Mouse (Mus musculus): ENCODE measurements around the gene Rxfp1. TPM values are rescaled to one million over a fixed set of nuclear protein-coding genes. Genes with fewer than 3 reads are reported as not detected.
"Not testable (repeated sequence)": the region's sequence is repeated elsewhere in the genome, so short reads cannot be mapped to it uniquely, and the experiment has no call there.

The Rxfp1 gene
- not detected for total RNA-seq (2021)
- long read RNA-seq, experiment 1 = 0 reads
- long read RNA-seq, experiment 2 = 0 reads

DNA sequence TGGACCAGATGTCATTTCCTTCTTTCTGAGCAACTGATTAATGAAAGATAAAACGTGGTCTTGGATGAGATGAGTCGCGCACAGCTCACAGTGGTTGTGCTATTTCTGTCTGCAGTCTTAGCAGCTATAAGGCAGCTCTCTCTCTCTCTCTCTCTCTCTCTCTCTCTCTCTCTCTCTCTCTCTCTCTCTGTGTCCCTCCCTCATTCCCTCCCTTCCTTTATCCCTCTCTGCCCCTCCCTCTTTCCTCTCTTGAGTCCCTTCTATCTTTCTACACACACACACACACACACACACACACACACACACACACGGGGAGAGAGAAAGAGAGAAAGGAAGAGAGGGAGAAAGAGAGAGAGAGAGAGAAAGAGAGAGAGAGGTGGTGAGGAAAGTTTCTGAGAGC, at the start of gene Rxfp1:
Gene Rxfp1 (minus strand): TSS at position 101 of the 400 bp plus-strand sequence.
- intact Hi-C loops (cut with DNase I; ENCODE audit: low total_unique reads) = no loop called here
- DNase-seq = no peak

- no peak for DNase-seq
- intact Hi-C loops (cut with DNase I; ENCODE audit: low total_unique reads) = no loop called here
These were observed 46.7 kb upstream of the Rxfp1 start for GRCm38 (mm10) chr3:79784362-79784736.

GRCm38 (mm10) chr3:79783630-79784361, 46.1 kb upstream of the Rxfp1 start:
- no peak for DNase-seq

DNA sequence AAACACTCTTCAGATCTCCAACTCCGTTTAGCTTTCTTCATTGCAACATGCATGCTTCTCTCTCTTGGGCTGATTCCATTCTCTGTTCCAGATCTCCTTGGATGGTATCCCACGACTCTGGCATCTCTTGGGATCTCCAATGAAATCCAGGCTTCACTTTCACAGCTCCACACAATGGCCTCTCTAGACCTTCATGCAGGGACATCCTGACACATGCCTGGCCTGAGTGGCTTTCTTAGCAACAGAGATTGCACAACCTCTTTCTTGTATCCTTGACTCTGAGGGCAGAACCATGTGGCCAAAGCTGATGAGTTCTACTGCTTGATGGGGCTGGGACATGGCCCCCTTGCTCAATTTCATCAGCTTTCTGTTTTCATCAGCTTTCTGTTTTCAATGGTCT, 35.0 kb upstream of the Rxfp1 start:
- no peak for DNase-seq
- intact Hi-C loops (cut with DNase I; ENCODE audit: low total_unique reads) = no loop called here

More at GRCm38 (mm10) chr3:79783630-79784361, 46.1 kb upstream of the Rxfp1 start:
- intact Hi-C loops (cut with DNase I; ENCODE audit: low total_unique reads) = no loop called here

GRCm38 (mm10) chr3:79753736-79754135, 16.1 kb upstream of the Rxfp1 start:
- intact Hi-C loops (cut with DNase I; ENCODE audit: low total_unique reads) = no loop called here
- DNase-seq = no peak

DNA sequence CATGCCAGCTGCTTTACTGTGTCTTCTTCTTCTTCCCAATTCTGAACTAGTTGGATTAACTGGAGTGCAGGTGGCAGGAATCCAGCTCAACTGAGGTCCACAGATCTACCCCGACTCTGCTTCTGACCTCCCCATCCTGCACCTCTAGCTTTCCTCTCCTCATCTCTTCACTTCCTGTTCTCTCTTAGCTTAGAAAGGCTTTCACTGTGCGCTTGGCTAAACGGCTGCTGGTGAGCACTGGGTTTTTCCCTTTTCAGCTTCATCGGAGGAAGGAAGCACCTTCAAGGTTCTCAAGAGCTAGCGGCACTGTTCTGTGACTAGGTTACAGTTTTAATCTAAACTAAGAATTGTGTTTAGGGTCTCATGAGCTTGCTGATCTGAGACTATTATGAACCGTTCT, 8.9 kb upstream of the Rxfp1 start:
- intact Hi-C loops (cut with DNase I; ENCODE audit: low total_unique reads) = loop anchor here (10.0 kb wide), 1 partner anchor 72 kb away; no protein-coding TSS in a partner anchor
- no peak for DNase-seq

- intact Hi-C loops (cut with DNase I; ENCODE audit: low total_unique reads) = loop anchor here (10.0 kb wide), 1 partner anchor 70 kb away; no protein-coding TSS in a partner anchor
These were observed 7.4 kb upstream of the Rxfp1 start for GRCm38 (mm10) chr3:79745101-79745500.

DNA sequence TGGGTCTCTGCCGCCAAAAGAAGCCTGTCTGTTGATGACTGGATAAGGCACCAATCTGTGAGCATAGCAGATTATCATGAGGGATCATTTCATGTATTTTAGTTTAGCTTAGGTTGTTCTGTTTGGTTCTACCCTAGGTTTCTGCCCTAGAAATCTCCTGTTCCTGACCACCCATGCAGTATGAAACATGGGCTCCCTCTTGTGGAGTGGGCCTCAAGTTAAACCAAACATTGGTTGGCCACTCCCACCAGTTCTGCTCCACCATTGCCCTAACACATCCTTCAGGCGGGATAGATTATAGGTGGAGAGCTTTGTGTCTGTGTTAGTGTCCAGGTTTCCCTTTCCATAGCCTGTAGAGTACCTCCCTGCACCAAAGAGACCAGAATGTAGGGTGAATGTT, 6.7 kb upstream of the Rxfp1 start:
- intact Hi-C loops (cut with DNase I; ENCODE audit: low total_unique reads) = loop anchor here (10.0 kb wide), 1 partner anchor 70 kb away; no protein-coding TSS in a partner anchor
- no peak for DNase-seq

More at GRCm38 (mm10) chr3:79745101-79745500, 7.4 kb upstream of the Rxfp1 start:
- no peak for DNase-seq

GRCm38 (mm10) chr3:79740351-79740750, 2.7 kb upstream of the Rxfp1 start:
- intact Hi-C loops (cut with DNase I; ENCODE audit: low total_unique reads) = loop anchor here (10.0 kb wide), 1 partner anchor 66 kb away; no protein-coding TSS in a partner anchor
- no peak for DNase-seq

DNA sequence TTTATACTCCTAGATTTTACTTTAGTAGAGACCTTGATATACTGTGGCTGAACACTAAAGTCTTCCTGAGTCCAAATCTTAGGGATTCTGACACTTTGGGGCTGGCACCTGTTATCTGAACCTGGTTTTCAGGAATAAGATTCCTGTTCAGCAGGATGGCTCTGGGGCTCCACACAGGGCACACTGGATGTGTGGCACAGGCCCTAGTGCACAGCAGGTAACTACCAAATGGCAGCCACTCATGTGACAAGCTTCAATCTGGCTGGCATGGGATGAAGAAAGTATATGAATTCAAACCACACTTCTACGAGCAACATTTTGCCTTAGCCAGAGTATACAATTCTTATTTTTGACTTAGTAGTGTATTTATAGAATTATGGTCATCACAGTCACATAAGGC, 771 bp upstream of the Rxfp1 start:
- no peak for DNase-seq
- intact Hi-C loops (cut with DNase I; ENCODE audit: low total_unique reads) = no loop called here

DNA sequence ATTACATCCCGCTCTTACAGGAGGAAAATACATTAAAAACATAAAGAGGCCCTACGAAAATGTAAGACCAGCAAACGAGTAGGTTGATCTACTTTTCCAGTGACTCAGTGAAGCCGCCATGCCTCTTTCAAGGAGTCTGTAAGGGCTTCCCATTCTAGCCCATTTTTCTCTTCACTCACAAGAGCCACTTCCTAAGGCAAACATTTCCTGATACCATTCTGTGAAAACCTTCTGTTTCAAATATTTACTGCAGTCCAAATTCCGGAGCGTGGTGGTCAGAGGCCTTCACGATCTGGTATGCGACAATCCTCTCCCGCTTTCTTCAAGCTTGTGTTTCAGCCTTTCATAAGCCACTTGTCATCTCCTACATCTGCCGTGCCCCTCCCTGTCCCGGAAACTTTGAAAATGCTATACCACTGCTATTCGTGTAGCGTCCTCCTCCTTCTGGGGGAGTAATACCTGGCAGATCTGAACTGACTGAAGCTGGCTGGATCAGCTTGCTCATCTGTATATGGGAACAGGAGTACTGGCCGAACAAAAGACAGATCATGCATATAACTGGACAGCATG, 11.1 kb downstream of the Rxfp1 start:
- intact Hi-C loops (cut with DNase I; ENCODE audit: low total_unique reads) = no loop called here

GRCm38 (mm10) chr3:79720756-79721484, 16.8 kb downstream of the Rxfp1 start:
- DNase-seq = no peak
- intact Hi-C loops (cut with DNase I; ENCODE audit: low total_unique reads) = no loop called here

More for the DNA sequence above, 11.1 kb downstream of the Rxfp1 start:
- DNase-seq = no peak

GRCm38 (mm10) chr3:79706436-79706835, 31.2 kb downstream of the Rxfp1 start:
- intact Hi-C loops (cut with DNase I; ENCODE audit: low total_unique reads) = no loop called here
- no peak for DNase-seq

GRCm38 (mm10) chr3:79703135-79703534, 34.5 kb downstream of the Rxfp1 start:
- DNase-seq = no peak
- intact Hi-C loops (cut with DNase I; ENCODE audit: low total_unique reads) = no loop called here

- DNase-seq = no peak
- intact Hi-C loops (cut with DNase I; ENCODE audit: low total_unique reads) = no loop called here
These were observed 45.7 kb downstream of the Rxfp1 start for GRCm38 (mm10) chr3:79691957-79692356.

GRCm38 (mm10) chr3:79690111-79690651, 47.5 kb downstream of the Rxfp1 start:
- intact Hi-C loops (cut with DNase I; ENCODE audit: low total_unique reads) = no loop called here
- peak; percentile 18 for DNase-seq

GRCm38 (mm10) chr3:79688101-79688500, 49.6 kb downstream of the Rxfp1 start:
- intact Hi-C loops (cut with DNase I; ENCODE audit: low total_unique reads); DNase-seq: not testable (repeated sequence)

GRCm38 (mm10) chr3:79683529-79683928, 54.2 kb downstream of the Rxfp1 start:
- DNase-seq = no peak

DNA sequence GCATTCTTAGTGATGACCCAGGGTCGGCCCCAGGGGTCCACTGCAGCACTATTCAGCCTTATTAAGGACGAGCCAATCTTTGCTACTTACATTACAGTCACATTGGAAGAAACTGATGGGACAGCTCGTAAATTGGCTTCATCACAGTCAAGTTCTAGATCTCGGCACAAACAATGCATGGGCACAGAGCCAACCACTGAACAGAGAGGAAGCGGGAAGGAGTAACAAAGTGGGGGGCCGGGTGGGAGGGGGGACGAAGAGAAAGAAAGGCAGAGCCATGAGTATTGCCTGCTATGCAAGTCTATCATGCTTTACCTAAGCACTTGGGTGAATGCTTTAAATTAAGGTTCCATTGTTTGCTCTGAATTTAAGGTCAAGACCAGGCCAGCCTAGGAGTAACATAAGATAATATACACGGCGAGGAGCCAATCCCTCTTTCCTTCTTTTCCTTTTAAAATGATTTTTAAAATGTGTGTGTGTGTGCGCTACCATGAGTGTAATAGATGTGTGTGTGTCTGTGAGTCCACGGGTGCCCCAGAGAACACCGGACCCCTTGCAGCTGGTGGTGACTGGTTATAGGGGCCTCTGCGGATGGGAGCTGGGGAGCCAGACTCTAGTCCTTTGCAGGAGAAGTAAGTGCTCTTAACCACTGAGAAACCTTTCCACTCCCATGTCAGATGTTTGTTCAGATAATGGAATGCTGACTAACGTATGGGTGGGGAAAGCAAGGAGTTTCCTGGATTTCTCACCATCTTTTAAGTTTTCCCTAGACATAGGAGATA, 55.1 kb downstream of the Rxfp1 start:
- DNase-seq = peak; percentile 23
- intact Hi-C loops (cut with DNase I; ENCODE audit: low total_unique reads) = no loop called here

More at GRCm38 (mm10) chr3:79683529-79683928, 54.2 kb downstream of the Rxfp1 start:
- intact Hi-C loops (cut with DNase I; ENCODE audit: low total_unique reads) = no loop called here
